In the genomic region with DNA sequence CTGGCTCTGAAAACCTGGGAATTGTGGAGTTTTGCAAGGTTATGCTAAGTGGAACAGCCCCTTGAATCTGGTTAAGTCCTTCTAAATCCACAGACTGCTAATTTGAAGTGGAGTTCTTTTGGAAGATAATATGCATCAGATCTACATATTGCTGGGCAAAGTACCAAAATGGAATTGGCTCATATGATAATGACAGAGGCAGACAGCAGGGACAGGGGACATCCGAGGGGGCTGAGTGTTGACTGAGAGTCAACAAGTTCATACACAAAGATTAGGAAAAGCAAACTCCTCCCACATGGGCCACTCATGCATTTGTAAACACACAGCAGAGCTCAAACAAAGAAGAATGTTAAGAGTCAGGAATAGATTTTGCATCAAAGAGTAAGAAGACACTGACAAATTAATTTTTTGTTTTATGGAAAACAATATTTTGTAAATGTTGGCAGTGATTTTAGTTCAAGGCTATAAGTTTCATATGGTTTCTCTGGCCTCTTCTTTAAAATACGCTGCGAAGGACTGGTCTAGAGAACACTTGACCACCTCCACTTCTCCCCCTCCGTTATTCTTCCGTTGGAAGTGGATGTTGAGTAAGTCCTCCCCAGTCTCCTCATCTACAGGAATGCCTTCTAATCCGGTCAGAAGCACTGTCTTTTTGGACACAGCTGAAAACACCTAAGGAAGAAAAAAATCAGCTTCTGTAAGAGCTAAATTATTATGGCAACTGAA, we compare ENCODE assay signal across 23 mouse cellular contexts. TPM values are rescaled to one million over a fixed set of nuclear protein-coding genes. Genes with fewer than 3 reads are reported as not detected.
DNase-seq lines count a peak whose midpoint lies in the region; ATAC-seq and TF ChIP-seq lines count a peak whose summit lies in the region.
"Had no signal": no experiment of that assay in that cellular context is flagged by ENCODE, and none has a peak within 500 bp of the region (broad histone marks: within the 10 kb centered on the region; RNA-seq: fewer than 3 reads in every experiment).

No protein-coding gene starts in this region.

- no peaks in the 10 kb centered on the region for H3K4me1 ChIP-seq in kidney, postnatal 0 days (replicated peaks; ENCODE audit: insufficient read depth, low read length)
- H3K4me1 ChIP-seq: heart, embryonic 12.5 days; limb, embryonic 15.5 days; megakaryocyte, embryonic 14.5 days had no signal

- no peaks in the 10 kb centered on the region for H3K9me3 ChIP-seq in kidney, postnatal 0 days (replicated peaks; ENCODE audit: low read length)
- H3K9me3 ChIP-seq: heart, embryonic 12.5 days; limb, embryonic 15.5 days had no signal

- H3K27ac ChIP-seq in kidney, postnatal 0 days: no peak overlapping the region
- H3K27ac ChIP-seq: hindbrain, embryonic 14.5 days; layer of hippocampus, adult 2 months; limb, embryonic 15.5 days had no signal

- DNase-seq in kidney, postnatal 0 days (ENCODE audit: low spot score): peak; percentile 22
- no peak for DNase-seq in kidney, postnatal 10 days
- peak; percentile 51 for DNase-seq in retina, postnatal 1 day
- DNase-seq in retina, embryonic 14.5 days (ENCODE audit: low spot score): no peak
- DNase-seq in cerebellum, postnatal 4 days (ENCODE audit: low spot score in 2 of 2): no peak
- no peak for DNase-seq in adrenal gland, postnatal 10 days
- DNase-seq: adrenal gland, postnatal 25 days; cerebellum, adult 11-12 months; cerebellum, postnatal 14 days; gastrocnemius, postnatal 10 days; heart, adult 11 months; heart, postnatal 14 days; kidney, adult 11 months; right cerebral cortex, adult 18-20 months; thymus, postnatal 25 days had no signal

- H3K4me2 ChIP-seq in kidney, postnatal 0 days (ENCODE audit: low read length): no peak overlapping the region
- H3K4me2 ChIP-seq: heart, embryonic 12.5 days; hindbrain, embryonic 14.5 days; limb, embryonic 15.5 days had no signal

- ATAC-seq in kidney, postnatal 0 days (replicated peaks; ENCODE audit: low FRiP score, low read depth): no peak
- peak; percentile 67 for ATAC-seq in megakaryocyte progenitor cell, adult 5-6 weeks (replicated peaks; ENCODE audit: poor library complexity)
- ATAC-seq: midbrain, embryonic 16.5 days; Patski had no signal

- H3K9ac ChIP-seq in kidney, postnatal 0 days (ENCODE audit: low read depth, low read length): no peak overlapping the region
- H3K9ac ChIP-seq: heart, embryonic 12.5 days; hindbrain, embryonic 14.5 days; limb, embryonic 15.5 days had no signal

- TF ChIP-seq CTCF in kidney, postnatal 0 days (IDR thresholded peaks at IDR 0.05; ENCODE audit: low read depth): no peak

- no peaks in the 10 kb centered on the region for H3K36me3 ChIP-seq in kidney, postnatal 0 days (ENCODE audit: insufficient read depth, low read length)
- H3K36me3 ChIP-seq: heart, embryonic 12.5 days; limb, embryonic 15.5 days had no signal

- no peak overlapping the region for H3K4me3 ChIP-seq in kidney, postnatal 0 days (replicated peaks; ENCODE audit: low read depth, low read length)
- H3K4me3 ChIP-seq: heart, embryonic 12.5 days; layer of hippocampus, adult 2 months; limb, embryonic 15.5 days; megakaryocyte, embryonic 14.5 days had no signal

- no peaks in the 10 kb centered on the region for H3K27me3 ChIP-seq in kidney, postnatal 0 days (ENCODE audit: insufficient read depth, low read length)
- H3K27me3 ChIP-seq: heart, embryonic 12.5 days; limb, embryonic 15.5 days; megakaryocyte, embryonic 14.5 days; Patski had no signal

- WGBS in kidney, postnatal 0 days: 84% methylated on average over 6 of the region's 6 CpGs

RNA-seq across cellular contexts. Expression of a gene that starts 13.3 kb away (rescaled TPM):
- polyA plus RNA-seq in kidney, postnatal 0 days (2015; fragmentation: Nextera tagmentation; extraction: Ambion mirVana): 13.1 and 14.8 TPM in 2 replicates
- 49.5 and 55.0 TPM in 2 replicates for total RNA-seq in megakaryocyte progenitor cell, adult 5-6 weeks (2015)
- 27.7 and 30.1 TPM in 2 replicates for total RNA-seq in megakaryocyte progenitor cell, adult 5-6 weeks (2017)
- total RNA-seq in adrenal gland, postnatal 10 days (2021): 10 to 100 TPM; 14.7 to 18.1 TPM

RNA-seq across cellular contexts. Expression of a gene that starts 25.0 kb away (rescaled TPM):
- polyA plus RNA-seq in kidney, postnatal 0 days (2015; fragmentation: Nextera tagmentation; extraction: Ambion mirVana): 34.3 and 35.8 TPM in 2 replicates
- 27.5 and 42.5 TPM in 2 replicates for total RNA-seq in megakaryocyte progenitor cell, adult 5-6 weeks (2015)
- total RNA-seq in megakaryocyte progenitor cell, adult 5-6 weeks (2017): 57.6 and 67.8 TPM in 2 replicates
- 10 to 100 TPM; 11.8 to 13.9 TPM for total RNA-seq in adrenal gland, postnatal 10 days (2021)

Comparison
In these comparisons a context has a peak if more than half of its experiments do, and no peak if none do; other contexts are left out.
1. DNase-seq: peak in kidney, postnatal 0 days (single experiment) and retina, postnatal 1 day (single experiment); none in kidney, postnatal 10 days (single experiment), retina, embryonic 14.5 days (single experiment), cerebellum, postnatal 4 days (0 of 2) and adrenal gland, postnatal 10 days (single experiment).